Mouse (Mus musculus) neural tube, embryonic 12.5 days (tissue): ENCODE measurements around the gene Oaf. TPM values are rescaled to one million over a fixed set of nuclear protein-coding genes. Genes with fewer than 3 reads are reported as not detected.

Experiments used
- ATAC-seq: fragments of 200-750 bp; cut with Nextera tagmentation; 2 replicates; pipeline ENCODE4 v1.8.0; 2017; ENCODE audit warnings: low read depth, mild to moderate bottlenecking, moderate TSS enrichment, moderate library complexity; ENCODE audit not compliant: low FRiP score
- H3K27ac ChIP-seq: fragments of 300-500 bp; sonication (generic); 2 replicates; pipeline ENCODE4 v1.5.1; 2016
- H3K27me3 ChIP-seq: fragments of 300-500 bp; sonication (generic); replicated peaks from 2 replicates; pipeline ENCODE4 v1.6.1; 2016; ENCODE audit warnings: mild to moderate bottlenecking
- H3K36me3 ChIP-seq: fragments of 300-500 bp; sonication (generic); 2 replicates; pipeline ENCODE4 v1.6.1; 2016; ENCODE audit warnings: mild to moderate bottlenecking
- H3K4me1 ChIP-seq: fragments of 300-500 bp; sonication (generic); 2 replicates; pipeline ENCODE4 v1.6.1; 2016
- H3K4me2 ChIP-seq: fragments of 300-500 bp; sonication (generic); replicated peaks from 2 replicates; pipeline ENCODE4 v1.6.1; 2016; ENCODE audit warnings: mild to moderate bottlenecking
- H3K4me3 ChIP-seq: fragments of 300-500 bp; sonication (generic); 2 replicates; pipeline ENCODE4 v1.5.1; 2016
- H3K9ac ChIP-seq: fragments of 300-500 bp; sonication (generic); 2 replicates; pipeline ENCODE4 v1.6.1; 2016; ENCODE audit warnings: mild to moderate bottlenecking
- H3K9me3 ChIP-seq: fragments of 300-500 bp; sonication (generic); 2 replicates; pipeline ENCODE4 v1.6.1; 2016; ENCODE audit warnings: mild to moderate bottlenecking
- whole genome bisulfite sequencing: fragments of 180-500 bp; shearing (Covaris S2); methylation state at CpG from one replicate; pipeline ENCODE4 v1.1.7; 2016; 5-methylcytosine and 5-hydroxymethylcytosine counted together
- polyA plus RNA-seq: library from polyadenylated mRNA; unstranded; fragments of >200 nt; fragmentation: Nextera tagmentation; extraction: Ambion mirVana; gene quantifications from 2 replicates; pipeline ENCODE4 v1.2.1, GENCODE M21; 2016

The Oaf gene
- polyA plus RNA-seq, 1 experiment from 2014 or later = 37.2 TPM

DNA sequence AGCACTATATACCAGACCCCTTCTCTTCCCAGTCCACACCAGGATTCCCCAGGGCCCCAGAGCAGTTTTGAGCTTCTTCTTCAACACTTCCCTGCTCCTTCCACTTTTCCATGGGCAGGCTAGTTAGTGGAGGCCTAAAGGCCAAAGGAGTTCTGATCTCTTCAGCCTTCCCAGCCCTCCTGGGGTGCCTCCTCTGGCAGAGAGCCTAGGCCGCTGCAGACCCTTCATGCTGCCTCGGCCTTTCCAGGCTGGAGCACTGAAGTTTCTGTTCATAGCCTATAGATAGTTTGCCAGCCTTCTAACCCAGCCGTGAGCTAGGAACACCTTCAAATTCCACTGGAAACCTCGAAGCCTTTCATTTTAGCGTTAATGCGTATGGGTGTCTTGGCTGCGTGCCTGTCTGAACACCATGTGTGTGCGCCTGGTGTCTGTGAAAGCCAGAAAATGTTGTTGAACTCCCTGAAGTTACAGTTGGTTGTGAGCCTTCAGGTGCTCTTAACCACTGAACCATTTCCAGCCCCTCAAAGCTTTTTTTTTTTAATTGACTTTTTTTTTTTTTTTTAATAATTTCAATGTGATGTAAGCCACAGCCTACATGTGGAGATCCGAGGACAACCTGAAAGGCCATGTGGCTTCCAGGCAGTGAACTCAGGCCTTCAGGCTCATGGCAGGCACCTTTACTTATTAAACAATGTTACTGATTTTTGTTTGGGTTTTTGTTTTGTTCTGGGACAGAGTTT, 23.3 kb upstream of the Oaf start:
- Histone ChIP-seq H3K9ac (no peak overlapping the region), H3K4me2 (no peak overlapping the region), H3K27ac (no peak overlapping the region), H3K36me3 (no peaks in the 10 kb centered on the region), H3K4me3 (no peak overlapping the region), H3K4me1 (peaks cover 10% of the 10 kb centered on the region), H3K9me3 (no peaks in the 10 kb centered on the region), H3K27me3 (no peaks in the 10 kb centered on the region)
- WGBS = 73% methylated on average over 9 of the region's 9 CpGs
- no peak for ATAC-seq

DNA sequence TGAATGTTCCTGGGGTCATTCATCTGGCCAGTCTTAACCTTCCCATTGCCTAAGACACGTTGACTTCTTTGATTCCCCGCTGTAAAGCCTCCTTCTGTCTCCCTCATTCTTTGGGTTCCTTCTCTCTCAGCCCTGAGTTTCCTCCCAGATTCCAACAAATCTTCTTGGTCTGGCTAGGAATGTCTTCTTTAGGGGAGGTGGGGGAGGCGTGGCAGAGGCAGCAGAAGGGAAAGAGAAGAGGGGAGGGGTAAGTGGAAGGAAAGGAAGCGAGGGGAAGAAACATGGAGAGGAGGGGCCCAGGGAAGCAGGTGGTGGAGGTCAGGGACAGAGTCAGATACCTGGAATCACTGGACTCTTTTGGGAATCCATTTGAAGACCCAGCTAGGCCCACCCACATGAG, 22.7 kb upstream of the Oaf start:
- Histone ChIP-seq H3K9ac (no peak overlapping the region), H3K9me3 (no peaks in the 10 kb centered on the region), H3K4me1 (peaks cover 10% of the 10 kb centered on the region), H3K36me3 (no peaks in the 10 kb centered on the region), H3K4me3 (no peak overlapping the region), H3K27me3 (no peaks in the 10 kb centered on the region), H3K27ac (no peak overlapping the region), H3K4me2 (no peak overlapping the region)
- 67% methylated on average over 4 of the region's 4 CpGs for WGBS
- ATAC-seq = no peak

DNA sequence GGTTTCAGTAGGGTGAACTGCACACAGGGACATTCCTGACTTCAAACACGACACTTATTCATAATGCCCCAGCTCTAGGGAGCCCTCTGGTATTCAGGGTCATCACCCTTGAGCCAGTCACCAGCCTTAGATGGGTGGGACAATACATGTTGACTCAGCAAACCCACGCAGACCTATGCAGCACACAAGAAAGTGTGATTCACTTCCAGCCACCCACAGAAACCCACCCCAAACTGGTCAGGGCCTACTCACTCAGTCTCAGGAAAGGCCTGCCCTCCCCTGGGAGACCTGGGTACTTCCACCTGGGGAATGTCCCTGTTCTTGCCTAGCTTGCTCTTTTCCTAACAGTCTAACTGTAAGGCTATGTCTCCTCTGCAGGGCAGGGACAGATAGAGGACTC, 22.2 kb upstream of the Oaf start:
- peaks cover 10% of the 10 kb centered on the region for H3K4me1 ChIP-seq
- H3K4me2 ChIP-seq = no peak overlapping the region
- H3K4me3 ChIP-seq = no peak overlapping the region
- WGBS = 30% methylated on average over 2 of the region's 2 CpGs
- no peak for ATAC-seq
- no peak overlapping the region for H3K27ac ChIP-seq
- H3K36me3 ChIP-seq = no peaks in the 10 kb centered on the region
- H3K9ac ChIP-seq = no peak overlapping the region
- no peaks in the 10 kb centered on the region for H3K9me3 ChIP-seq
- H3K27me3 ChIP-seq = no peaks in the 10 kb centered on the region

GRCm38 (mm10) chr9:43261124-43261907, 21.6 kb upstream of the Oaf start:
- peaks cover 10% of the 10 kb centered on the region for H3K4me1 ChIP-seq
- no peak overlapping the region for H3K4me3 ChIP-seq
- no peak overlapping the region for H3K4me2 ChIP-seq
- H3K9ac ChIP-seq = no peak overlapping the region
- 42% methylated on average over 4 of the region's 4 CpGs for WGBS
- H3K27ac ChIP-seq = no peak overlapping the region
- H3K36me3 ChIP-seq = no peaks in the 10 kb centered on the region
- ATAC-seq = no peak
- H3K9me3 ChIP-seq = no peaks in the 10 kb centered on the region
- no peaks in the 10 kb centered on the region for H3K27me3 ChIP-seq

GRCm38 (mm10) chr9:43260661-43261060, 20.9 kb upstream of the Oaf start:
- H3K9me3 ChIP-seq = no peaks in the 10 kb centered on the region
- H3K27me3 ChIP-seq = no peaks in the 10 kb centered on the region
- ATAC-seq = no peak
- H3K4me1 ChIP-seq = peaks cover 10% of the 10 kb centered on the region
- no peaks in the 10 kb centered on the region for H3K36me3 ChIP-seq
- WGBS = 80% methylated on average over 7 of the region's 7 CpGs
- H3K9ac ChIP-seq = no peak overlapping the region
- H3K4me3 ChIP-seq = no peak overlapping the region
- H3K27ac ChIP-seq = no peak overlapping the region
- no peak overlapping the region for H3K4me2 ChIP-seq

DNA sequence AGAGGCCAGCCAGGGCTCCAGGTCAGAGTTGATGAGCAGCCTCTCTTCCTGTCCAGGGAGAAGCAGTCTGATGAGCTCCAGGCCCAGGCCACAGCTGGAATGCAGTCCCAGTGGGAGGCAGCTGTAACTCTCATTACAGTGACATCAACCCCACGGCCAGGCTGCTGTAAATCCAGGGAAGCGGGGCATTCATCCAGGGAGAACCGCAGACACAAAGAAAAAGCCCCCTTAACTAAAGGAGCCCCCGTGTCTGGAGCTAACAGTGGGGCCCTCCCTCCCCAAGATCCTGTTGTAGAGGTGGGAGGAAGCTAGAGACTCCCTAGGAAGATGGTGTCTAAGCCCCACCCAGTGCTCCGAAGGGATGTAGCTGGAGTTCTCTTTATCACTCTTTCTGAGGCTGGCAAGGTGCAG, 13.6 kb upstream of the Oaf start:
- Histone ChIP-seq H3K4me1 (peaks cover 14% of the 10 kb centered on the region), H3K4me2 (peak overlapping the region; percentile 19; the same call in 1 of the 2 replicates), H3K27ac (peak overlapping the region; percentile 37; the same call in 1 of the 2 replicates), H3K27me3 (no peaks in the 10 kb centered on the region), H3K36me3 (no peaks in the 10 kb centered on the region), H3K4me3 (no peak overlapping the region), H3K9me3 (no peaks in the 10 kb centered on the region), H3K9ac (peak overlapping the region; percentile 4; the same call in 1 of the 2 replicates)
- peak; percentile 56; the same call in 1 of the 2 replicates for ATAC-seq
- 3% methylated on average over 5 of the region's 5 CpGs for WGBS

DNA sequence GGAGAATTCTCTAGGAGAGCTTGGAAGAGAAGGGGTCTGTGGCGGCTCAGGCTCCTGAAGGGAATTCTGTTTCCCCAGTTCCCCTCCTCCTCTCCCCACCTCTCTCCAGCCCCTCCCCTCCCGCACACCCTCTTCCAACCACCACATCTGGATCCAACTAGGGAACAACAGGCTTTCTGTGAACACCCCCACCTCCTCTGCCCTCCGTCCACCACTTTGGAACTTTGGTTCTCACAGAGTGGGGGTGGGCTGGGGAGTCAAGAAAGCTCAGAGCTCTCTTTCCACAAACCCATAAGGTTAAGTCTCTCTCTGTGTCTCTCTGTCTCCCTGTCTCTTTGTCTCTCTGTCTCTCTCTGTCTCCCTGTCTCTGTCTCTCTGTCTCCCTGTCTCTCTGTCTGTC, 13.1 kb upstream of the Oaf start:
- Histone ChIP-seq H3K9ac (peak overlapping the region; percentile 4; the same call in 1 of the 2 replicates), H3K4me1 (peaks cover 14% of the 10 kb centered on the region), H3K27ac (peak overlapping the region; percentile 37; the same call in 1 of the 2 replicates), H3K9me3 (no peaks in the 10 kb centered on the region), H3K4me2 (peak overlapping the region; percentile 19; the same call in 1 of the 2 replicates), H3K36me3 (no peaks in the 10 kb centered on the region), H3K27me3 (no peaks in the 10 kb centered on the region), H3K4me3 (no peak overlapping the region)
- 24% methylated on average over 3 of the region's 3 CpGs for WGBS
- no peak for ATAC-seq

DNA sequence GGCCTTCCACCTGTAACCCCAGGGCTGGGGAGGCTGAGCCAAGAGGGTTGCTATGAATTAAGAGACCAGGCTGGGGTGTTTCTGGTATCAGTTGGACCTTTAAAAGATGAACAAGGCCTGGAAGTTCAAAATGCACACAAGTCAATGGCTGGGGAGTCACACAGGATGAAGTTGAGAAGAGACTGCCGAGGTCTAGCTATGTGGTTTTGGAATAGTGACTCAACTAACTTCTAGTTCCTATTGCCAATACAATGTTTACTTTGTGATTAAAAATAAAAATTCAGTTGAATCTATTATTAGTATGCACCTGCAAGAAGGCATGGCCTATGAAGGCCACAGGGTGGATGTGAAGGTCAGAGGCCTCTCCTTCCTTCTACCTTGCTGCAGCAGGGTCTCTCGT, 12.1 kb upstream of the Oaf start:
- H3K4me1 ChIP-seq = peaks cover 14% of the 10 kb centered on the region
- H3K36me3 ChIP-seq = no peaks in the 10 kb centered on the region
- H3K27ac ChIP-seq = no peak overlapping the region
- no peak for ATAC-seq
- H3K27me3 ChIP-seq = no peaks in the 10 kb centered on the region
- no peak overlapping the region for H3K4me2 ChIP-seq
- WGBS = 95% methylated on average over 2 of the region's 2 CpGs
- H3K9me3 ChIP-seq = no peaks in the 10 kb centered on the region
- H3K4me3 ChIP-seq = no peak overlapping the region
- H3K9ac ChIP-seq = no peak overlapping the region

DNA sequence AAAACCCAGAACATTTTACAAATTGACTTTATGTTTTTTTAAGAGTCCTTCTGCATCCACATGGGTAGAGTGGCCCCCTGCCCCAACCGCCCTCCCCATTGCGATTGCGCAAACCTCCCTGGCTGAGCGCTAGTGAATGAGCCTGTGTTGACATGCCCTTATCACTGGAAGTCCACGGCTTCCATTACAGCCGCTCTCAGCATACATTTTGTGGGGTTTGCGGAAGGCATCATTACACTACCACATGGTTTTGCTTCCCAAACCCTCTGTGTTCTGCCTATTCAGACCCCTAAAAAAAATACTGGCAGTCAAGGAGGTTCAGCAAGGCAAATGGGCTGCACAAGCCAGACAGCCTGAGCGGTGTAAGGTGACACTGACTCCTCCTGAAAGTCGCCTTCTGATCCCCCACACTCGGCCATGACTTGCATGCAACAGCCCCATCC, 7.0 kb upstream of the Oaf start:
- H3K36me3 ChIP-seq = no peaks in the 10 kb centered on the region

GRCm38 (mm10) chr9:43245801-43246570, 6.3 kb upstream of the Oaf start:
- Histone ChIP-seq H3K9me3 (no peaks in the 10 kb centered on the region), H3K9ac (no peak overlapping the region), H3K4me3 (no peak overlapping the region), H3K4me1 (no peaks in the 10 kb centered on the region), H3K4me2 (no peak overlapping the region), H3K27me3 (no peaks in the 10 kb centered on the region), H3K36me3 (no peaks in the 10 kb centered on the region), H3K27ac (no peak overlapping the region)
- ATAC-seq = no peak
- WGBS = 89% methylated on average over 7 of the region's 7 CpGs

More for the DNA sequence above, 7.0 kb upstream of the Oaf start:
- Histone ChIP-seq H3K9ac (no peak overlapping the region), H3K9me3 (no peaks in the 10 kb centered on the region), H3K4me2 (no peak overlapping the region), H3K4me1 (no peaks in the 10 kb centered on the region), H3K4me3 (no peak overlapping the region), H3K27ac (no peak overlapping the region), H3K27me3 (no peaks in the 10 kb centered on the region)
- 50% methylated on average over 10 of the region's 10 CpGs for WGBS
- no peak for ATAC-seq

DNA sequence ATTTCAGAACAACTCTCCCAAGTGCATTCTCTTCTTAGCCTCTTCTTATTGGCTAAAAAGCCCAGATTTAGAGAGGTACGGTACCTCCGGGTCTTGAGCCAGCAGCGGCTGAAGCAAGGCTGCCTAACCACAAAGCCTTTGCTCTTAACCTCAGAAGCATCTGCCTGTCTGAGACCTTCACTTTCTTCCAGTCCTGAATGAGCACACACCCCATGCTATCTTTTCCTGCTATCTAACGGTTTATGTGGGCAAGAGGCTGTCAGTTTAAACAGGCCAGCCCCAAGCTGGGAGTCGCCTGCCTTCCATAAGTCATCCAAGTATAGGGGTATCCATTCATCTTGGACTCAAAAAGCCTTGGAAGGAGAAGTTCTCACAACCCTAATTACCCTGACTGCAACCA, 2.7 kb upstream of the Oaf start:
- Histone ChIP-seq H3K9ac (no peak overlapping the region), H3K36me3 (no peaks in the 10 kb centered on the region), H3K4me2 (no peak overlapping the region), H3K4me3 (no peak overlapping the region), H3K27me3 (peaks cover 21% of the 10 kb centered on the region), H3K4me1 (peaks cover 17% of the 10 kb centered on the region), H3K27ac (no peak overlapping the region), H3K9me3 (no peaks in the 10 kb centered on the region)
- WGBS = 82% methylated on average over 5 of the region's 5 CpGs
- no peak for ATAC-seq

DNA sequence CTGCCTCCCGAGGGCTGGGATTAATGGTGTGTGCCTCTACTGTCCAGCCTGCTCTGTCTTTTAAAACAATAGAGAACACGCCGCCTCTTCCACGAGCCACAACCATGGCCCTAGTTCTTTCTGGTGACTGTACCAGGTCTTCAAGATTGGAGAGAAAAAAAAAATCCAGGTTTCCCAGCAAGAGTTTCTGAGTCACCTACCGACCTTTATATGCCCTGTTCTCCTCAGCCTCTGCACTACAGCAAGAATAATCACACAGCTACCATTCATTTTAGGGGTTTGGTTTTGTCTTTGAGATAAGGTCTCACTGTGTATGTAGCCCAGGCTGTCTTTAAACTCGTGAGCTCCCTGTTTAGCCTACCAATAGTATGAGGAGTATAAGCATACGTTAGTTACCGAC, 2.3 kb upstream of the Oaf start:
- 87% methylated on average over 8 of the region's 8 CpGs for WGBS
- H3K4me2 ChIP-seq = no peak overlapping the region
- no peak overlapping the region for H3K9ac ChIP-seq
- H3K4me3 ChIP-seq = no peak overlapping the region
- H3K4me1 ChIP-seq = peaks cover 17% of the 10 kb centered on the region
- no peak overlapping the region for H3K27ac ChIP-seq
- no peaks in the 10 kb centered on the region for H3K9me3 ChIP-seq
- no peak for ATAC-seq
- H3K36me3 ChIP-seq = no peaks in the 10 kb centered on the region
- peaks cover 26% of the 10 kb centered on the region for H3K27me3 ChIP-seq
